Mouse (Mus musculus) retina, postnatal 1 day (tissue): ENCODE data around the gene Tefm.
A peak's percentile ranks its signal among the peaks of the same experiment; 100 is the strongest.
"Not testable (repeated sequence)": the region's sequence is repeated elsewhere in the genome, so short reads cannot be mapped to it uniquely, and the experiment has no call there.

Experiments used
- DNase-seq: peaks from one replicate; pipeline ENCODE4 v3.0.0-alpha.2; 2012

Tefm gene

GRCm38 (mm10) chr11:80155961-80156360 is 14.0 kb upstream of the Tefm start:
- DNase-seq, result no peak

GRCm38 (mm10) chr11:80155541-80155940 is 13.6 kb upstream of the Tefm start:
- DNase-seq, result no peak

GRCm38 (mm10) chr11:80154501-80154900 is 12.5 kb upstream of the Tefm start:
- no peak for DNase-seq

- peak; percentile 86 for DNase-seq
Measured at GRCm38 (mm10) chr11:80153857-80154495, 12.0 kb upstream of the Tefm start, which contains the start of gene Adap2. Gene Adap2 (plus strand): TSS chr11:80154105.

- DNase-seq, result no peak
Measured at GRCm38 (mm10) chr11:80152376-80152775, 10.4 kb upstream of the Tefm start.

GRCm38 (mm10) chr11:80151541-80151940 is 9.6 kb upstream of the Tefm start:
- DNase-seq, result no peak

GRCm38 (mm10) chr11:80150566-80150965 is 8.6 kb upstream of the Tefm start:
- DNase-seq, result no peak

- no peak for DNase-seq
Measured at GRCm38 (mm10) chr11:80149412-80150023, 7.5 kb upstream of the Tefm start.

- not testable (repeated sequence) for DNase-seq
Measured at GRCm38 (mm10) chr11:80148974-80149373, 7.0 kb upstream of the Tefm start.

- DNase-seq, result peak; percentile 17
Measured at GRCm38 (mm10) chr11:80148313-80148712, 6.3 kb upstream of the Tefm start.

- no peak for DNase-seq
Measured at GRCm38 (mm10) chr11:80147748-80148147, 5.8 kb upstream of the Tefm start.

GRCm38 (mm10) chr11:80145787-80146275 is 3.9 kb upstream of the Tefm start:
- peak; percentile 15 for DNase-seq

GRCm38 (mm10) chr11:80142872-80143271 is 897 bp upstream of the Tefm start:
- DNase-seq, result no peak

- no peak for DNase-seq
Measured at GRCm38 (mm10) chr11:80137773-80138172, 4.2 kb downstream of the Tefm start.

- no peak for DNase-seq
Measured at GRCm38 (mm10) chr11:80136786-80137185, 5.2 kb downstream of the Tefm start.

- no peak for DNase-seq
Measured at GRCm38 (mm10) chr11:80135954-80136683, 5.9 kb downstream of the Tefm start.

- DNase-seq, result no peak
Measured at GRCm38 (mm10) chr11:80134744-80135143, 7.2 kb downstream of the Tefm start.

- DNase-seq, result no peak
Measured at GRCm38 (mm10) chr11:80132050-80132449, 9.9 kb downstream of the Tefm start.

GRCm38 (mm10) chr11:80116411-80116810 is 25.6 kb downstream of the Tefm start:
- no peak for DNase-seq

- no peak for DNase-seq
Measured at GRCm38 (mm10) chr11:80104407-80104806, 37.6 kb downstream of the Tefm start.

- DNase-seq, result no peak
Measured at GRCm38 (mm10) chr11:80101298-80101697, 40.7 kb downstream of the Tefm start.

- DNase-seq, result no peak
Measured at GRCm38 (mm10) chr11:80098444-80099056, 43.4 kb downstream of the Tefm start.

GRCm38 (mm10) chr11:80090555-80091164 is 51.3 kb downstream of the Tefm start:
- DNase-seq, result no peak
